Comparison of ENCODE assay signal across 20 mouse cellular contexts in genomic region chr6:120185756-120186155, GRCm38 (mm10).
DNase-seq lines count a peak whose midpoint lies in the region; ATAC-seq and TF ChIP-seq lines count a peak whose summit lies in the region.
"Had no signal": no experiment of that assay in that cellular context is flagged by ENCODE, and none has a peak within 500 bp of the region (broad histone marks: within the 10 kb centered on the region; RNA-seq: fewer than 3 reads in every experiment).

No protein-coding gene starts in this region.

- TF ChIP-seq CTCF in gastrocnemius, adult 2 months (IDR thresholded peaks at IDR 0.05), result no peak

- H3K4me3 ChIP-seq in gastrocnemius, adult 2 months, result no peak overlapping the region
- H3K4me3 ChIP-seq in hindbrain, embryonic 10.5 days, result no peak overlapping the region
- no peak overlapping the region for H3K4me3 ChIP-seq in hindbrain, embryonic 14.5 days (replicated peaks; ENCODE audit: low read length)
- H3K4me3 ChIP-seq in limb, embryonic 10.5 days, result no peak overlapping the region
- H3K4me3 ChIP-seq: liver, embryonic 15.5 days; neural tube, embryonic 12.5 days had no signal

- no peak for ATAC-seq in hindbrain, embryonic 14.5 days (ENCODE audit: low FRiP score)
- no peak for ATAC-seq in erythroid progenitor cell, adult 5-6 weeks (replicated peaks; ENCODE audit: low FRiP score, poor library complexity, severe bottlenecking)
- ATAC-seq: inflammation-experienced regulatory T-cells, adult 6 months; Patski had no signal

- no peak for DNase-seq in gastrocnemius, adult 2 months
- DNase-seq in gastrocnemius, postnatal 10 days, result no peak
- DNase-seq in hindbrain, embryonic 10.5 days (ENCODE audit: low spot score), result no peak
- no peak for DNase-seq in hindbrain, embryonic 14.5 days (ENCODE audit: low spot score)
- DNase-seq in limb, embryonic 10.5 days (ENCODE audit: low spot score), result no peak
- peak; percentile 80 for DNase-seq in thymus, postnatal 4 days
- DNase-seq in layer of hippocampus, adult 11-12 months (ENCODE audit: low spot score), result no peak
- DNase-seq: cerebellum, adult 8-10 months; gastrocnemius, postnatal 25 days; heart, postnatal 4 days; kidney, adult 9 months; kidney, postnatal 36 days; lung, postnatal 14 days; right cerebral cortex, postnatal 14 days had no signal

- intact Hi-C loops in gastrocnemius, adult 2 months (cut with DNase I), result loop anchor here (2.0 kb wide), 1 partner anchor 147 kb away; the partner anchor contains the start of gene Wnk1

- H3K9ac ChIP-seq in hindbrain, embryonic 14.5 days, result no peak overlapping the region
- H3K9ac ChIP-seq: liver, embryonic 15.5 days; neural tube, embryonic 12.5 days had no signal

- 55% methylated on average over 7 of the region's 7 CpGs for WGBS in hindbrain, embryonic 10.5 days
- WGBS in hindbrain, embryonic 14.5 days, result 47% methylated on average over 7 of the region's 7 CpGs
- 50% methylated on average over 7 of the region's 7 CpGs for WGBS in limb, embryonic 10.5 days

- H3K27ac ChIP-seq in gastrocnemius, adult 2 months, result peak overlapping the region; percentile 86
- peak overlapping the region; percentile 50; the same call in 1 of the 2 replicates for H3K27ac ChIP-seq in hindbrain, embryonic 10.5 days
- H3K27ac ChIP-seq in hindbrain, embryonic 14.5 days, result no peak overlapping the region
- 0 out of 2 replicates have a peak overlapping the region, but pooled peaks have one; percentile 31 for H3K27ac ChIP-seq in limb, embryonic 10.5 days
- H3K27ac ChIP-seq: liver, embryonic 15.5 days; neural tube, embryonic 12.5 days; stomach, postnatal 0 days had no signal

- H3K36me3 ChIP-seq in hindbrain, embryonic 10.5 days, result no peaks in the 10 kb centered on the region
- no peaks in the 10 kb centered on the region for H3K36me3 ChIP-seq in hindbrain, embryonic 14.5 days (replicated peaks; ENCODE audit: control insufficient read depth, insufficient read depth)
- no peaks in the 10 kb centered on the region for H3K36me3 ChIP-seq in limb, embryonic 10.5 days
- H3K36me3 ChIP-seq: liver, embryonic 15.5 days; neural tube, embryonic 12.5 days had no signal

- 0 out of 2 replicates have a peak, but pooled peaks cover 18% of the 10 kb centered on the region for H3K27me3 ChIP-seq in hindbrain, embryonic 10.5 days (ENCODE audit: insufficient read depth, poor library complexity, severe bottlenecking)
- no peaks in the 10 kb centered on the region; the same call in 1 of the 2 replicates for H3K27me3 ChIP-seq in hindbrain, embryonic 14.5 days (ENCODE audit: control insufficient read depth, insufficient read depth, low read length)
- H3K27me3 ChIP-seq in limb, embryonic 10.5 days (ENCODE audit: low read depth, poor library complexity, severe bottlenecking), result peaks cover 14% of the 10 kb centered on the region; the same call in 1 of the 2 replicates
- H3K27me3 ChIP-seq: neural tube, embryonic 12.5 days; Patski had no signal

- H3K4me2 ChIP-seq in hindbrain, embryonic 14.5 days (replicated peaks), result no peak overlapping the region
- H3K4me2 ChIP-seq: liver, embryonic 15.5 days; neural tube, embryonic 12.5 days had no signal

- no peaks in the 10 kb centered on the region; the same call in 1 of the 2 replicates for H3K9me3 ChIP-seq in hindbrain, embryonic 10.5 days
- H3K9me3 ChIP-seq in hindbrain, embryonic 14.5 days (ENCODE audit: control insufficient read depth, low read length), result no peaks in the 10 kb centered on the region
- H3K9me3 ChIP-seq in limb, embryonic 10.5 days (replicated peaks), result no peaks in the 10 kb centered on the region
- H3K9me3 ChIP-seq: liver, embryonic 15.5 days; neural tube, embryonic 12.5 days had no signal

- peaks cover 31% of the 10 kb centered on the region for H3K4me1 ChIP-seq in hindbrain, embryonic 10.5 days (replicated peaks)
- peaks cover 10% of the 10 kb centered on the region for H3K4me1 ChIP-seq in hindbrain, embryonic 14.5 days (replicated peaks; ENCODE audit: control insufficient read depth, insufficient read depth, low read length)
- H3K4me1 ChIP-seq in limb, embryonic 10.5 days, result peaks cover 22% of the 10 kb centered on the region
